Mouse (Mus musculus): Measurements from ENCODE around the gene Olfr374. TPM values are rescaled to one million over a fixed set of nuclear protein-coding genes. Genes with fewer than 3 reads are reported as not detected.
A peak's percentile ranks its signal among the peaks of the same experiment; 100 is the strongest.

Gene Olfr374
- polyA plus RNA-seq, 1 experiment from 2014 or later: not detected

- peak within 1 kb of the TSS; percentile 68 for H3K4me3 ChIP-seq (ENCODE audit: low read length)
- peak within 1 kb of the TSS; percentile 88 for H3K27ac ChIP-seq (ENCODE audit: low read length)
- H3K4me2 ChIP-seq (replicated peaks; ENCODE audit: low read depth, low read length): peak within 1 kb of the TSS; percentile 82
- H3K36me3 ChIP-seq (ENCODE audit: insufficient read depth, low read length): peaks cover 9% of the 10 kb centered on the region; the same call in 1 of the 2 replicates
- H3K9me3 ChIP-seq (ENCODE audit: low read length): no peaks in the 10 kb centered on the region
- peak; percentile 99 for ATAC-seq (ENCODE audit: low FRiP score, low TSS enrichment)
- H3K27me3 ChIP-seq (ENCODE audit: insufficient read depth, low read length): no peaks in the 10 kb centered on the region
- H3K9ac ChIP-seq (replicated peaks; ENCODE audit: low read length): peak within 1 kb of the TSS; percentile 88
- WGBS: under 1% methylated on average over 82 of the region's 82 CpGs
- H3K4me1 ChIP-seq (ENCODE audit: insufficient read depth, low read length): peaks cover 27% of the 10 kb centered on the region
Observed at GRCm38 (mm10) chr8:72160707-72161697, 54.2 kb downstream of the Olfr374 start, which contains the start of gene Rab8a. Rab8a (plus strand) TSS chr8:72161200.

- H3K36me3 ChIP-seq (ENCODE audit: insufficient read depth, low read length): peaks cover 9% of the 10 kb centered on the region; the same call in 1 of the 2 replicates
- no peak overlapping the region for H3K4me3 ChIP-seq (ENCODE audit: low read length)
- no peak overlapping the region for H3K9ac ChIP-seq (replicated peaks; ENCODE audit: low read length)
- no peak overlapping the region for H3K4me2 ChIP-seq (replicated peaks; ENCODE audit: low read depth, low read length)
- H3K27me3 ChIP-seq (ENCODE audit: insufficient read depth, low read length): no peaks in the 10 kb centered on the region
- H3K27ac ChIP-seq (ENCODE audit: low read length): no peak overlapping the region
- H3K4me1 ChIP-seq (ENCODE audit: insufficient read depth, low read length): peaks cover 27% of the 10 kb centered on the region
- no peak for ATAC-seq (ENCODE audit: low FRiP score, low TSS enrichment)
- H3K9me3 ChIP-seq (ENCODE audit: low read length): no peaks in the 10 kb centered on the region
Observed at GRCm38 (mm10) chr8:72162821-72163220, 56.0 kb downstream of the Olfr374 start.

Other genes with a start within 250 kb of the Olfr374 start
- gene Zfp709, start 225.0 kb upstream of the Olfr374 start, polyA plus RNA-seq (2015; fragmentation: Nextera tagmentation; extraction: Ambion mirVana): 6.4 and 6.5 TPM in 2 replicates
- 6.4 and 6.6 TPM in 2 replicates for gene Zfp882, start 198.4 kb upstream of the Olfr374 start, polyA plus RNA-seq (2015; fragmentation: Nextera tagmentation; extraction: Ambion mirVana)
- gene Zfp617, start 198.4 kb upstream of the Olfr374 start, polyA plus RNA-seq (2015; fragmentation: Nextera tagmentation; extraction: Ambion mirVana): 25.7 and 29.1 TPM in 2 replicates
- gene Zfp961, start 156.0 kb upstream of the Olfr374 start, polyA plus RNA-seq (2015; fragmentation: Nextera tagmentation; extraction: Ambion mirVana): 26.7 and 30.8 TPM in 2 replicates
- gene Cyp4f18, start 97.4 kb upstream of the Olfr374 start, polyA plus RNA-seq (2015; fragmentation: Nextera tagmentation; extraction: Ambion mirVana): 1.8 and 1.9 TPM in 2 replicates
- gene Olfr372, start 65.8 kb upstream of the Olfr374 start, polyA plus RNA-seq (2015; fragmentation: Nextera tagmentation; extraction: Ambion mirVana): not detected in 2 replicates
- 0.04 TPM in 1 of 2 replicates, not detected in the other for gene Olfr373, start 23.9 kb upstream of the Olfr374 start, polyA plus RNA-seq (2015; fragmentation: Nextera tagmentation; extraction: Ambion mirVana)
- gene Tpm4, start 27.9 kb downstream of the Olfr374 start, polyA plus RNA-seq (2015; fragmentation: Nextera tagmentation; extraction: Ambion mirVana): 828 and 869 TPM in 2 replicates
- gene Rab8a, start 54.2 kb downstream of the Olfr374 start, polyA plus RNA-seq (2015; fragmentation: Nextera tagmentation; extraction: Ambion mirVana): 141 and 143 TPM in 2 replicates
- not detected in 2 replicates for gene Hsh2d, start 82.6 kb downstream of the Olfr374 start, polyA plus RNA-seq (2015; fragmentation: Nextera tagmentation; extraction: Ambion mirVana)
- gene Cib3, start 105.8 kb downstream of the Olfr374 start, polyA plus RNA-seq (2015; fragmentation: Nextera tagmentation; extraction: Ambion mirVana): not detected in 2 replicates
- gene Gm11034, start 106.6 kb downstream of the Olfr374 start, polyA plus RNA-seq (2015; fragmentation: Nextera tagmentation; extraction: Ambion mirVana): not detected in 2 replicates
- gene Fam32a, start 112.7 kb downstream of the Olfr374 start, polyA plus RNA-seq (2015; fragmentation: Nextera tagmentation; extraction: Ambion mirVana): 79.5 and 80.7 TPM in 2 replicates
- gene Ap1m1, start 133.0 kb downstream of the Olfr374 start, polyA plus RNA-seq (2015; fragmentation: Nextera tagmentation; extraction: Ambion mirVana): 142 and 143 TPM in 2 replicates
- gene Gm10282, start 198.2 kb downstream of the Olfr374 start, polyA plus RNA-seq (2015; fragmentation: Nextera tagmentation; extraction: Ambion mirVana): 30.6 and 40.7 TPM in 2 replicates
- 10.1 and 10.4 TPM in 2 replicates for gene Klf2, start 212.0 kb downstream of the Olfr374 start, polyA plus RNA-seq (2015; fragmentation: Nextera tagmentation; extraction: Ambion mirVana)

Data from kidney, embryonic 16.5 days (tissue).